Mouse (Mus musculus): ENCODE measurements around the gene Rreb1. TPM values are rescaled to one million over a fixed set of nuclear protein-coding genes. Genes with fewer than 3 reads are reported as not detected.

Gene Rreb1
- polyA plus RNA-seq, 1 experiment: 31.5 TPM

DNA sequence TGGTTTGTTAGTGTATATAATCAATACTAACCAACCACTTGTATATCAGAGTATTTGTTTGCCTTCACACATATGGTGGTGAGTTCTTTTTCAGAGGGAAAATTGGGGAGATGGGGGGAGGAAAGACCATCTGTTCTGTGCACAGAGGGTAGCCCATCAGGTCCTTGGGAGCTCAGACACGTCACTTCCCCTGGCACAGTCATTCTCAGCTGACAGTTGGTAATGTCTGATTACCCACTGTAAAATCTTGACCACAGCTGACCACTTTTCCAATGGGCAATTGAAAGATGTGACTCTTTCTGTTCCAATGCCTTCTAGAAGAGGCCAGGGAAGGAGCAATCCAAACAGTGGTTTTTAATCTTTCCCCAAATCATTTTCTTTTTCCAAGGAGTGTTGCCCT, 101.8 kb downstream of the Rreb1 start:
- TF ChIP-seq EP300 (IDR thresholded peaks at IDR 0.05; ENCODE audit: insufficient read depth, low read depth, low read length) (no peak), POLR2A (IDR thresholded peaks at IDR 0.05; ENCODE audit: insufficient read depth, low read length) (no peak), CTCF (IDR thresholded peaks at IDR 0.05; ENCODE audit: low read depth, low read length) (no peak)
- Histone ChIP-seq H3K36me3 (ENCODE audit: control insufficient read depth, insufficient read depth, low read length, poor library complexity, severe bottlenecking) (no peaks in the 10 kb centered on the region), H3K27ac (ENCODE audit: insufficient read depth, low read length) (no peak overlapping the region), H3K4me1 (ENCODE audit: control insufficient read depth, insufficient read depth, low read length) (peaks cover 1% of the 10 kb centered on the region), H3K9me3 (replicated peaks; ENCODE audit: control insufficient read depth, insufficient read depth, low read length, poor library complexity, severe bottlenecking) (no peaks in the 10 kb centered on the region), H3K27me3 (ENCODE audit: control insufficient read depth, insufficient read depth, low read length, poor library complexity, severe bottlenecking) (no peaks in the 10 kb centered on the region), H3K9ac (ENCODE audit: low read depth, poor library complexity, severe bottlenecking) (no peak overlapping the region), H3K4me3 (ENCODE audit: low read depth, low read length) (no peak overlapping the region)

GRCm38 (mm10) chr13:37880581-37881130, 102.5 kb downstream of the Rreb1 start:
- Histone ChIP-seq H3K27ac (ENCODE audit: insufficient read depth, low read length) (no peak overlapping the region), H3K9ac (ENCODE audit: low read depth, poor library complexity, severe bottlenecking) (no peak overlapping the region), H3K36me3 (ENCODE audit: control insufficient read depth, insufficient read depth, low read length, poor library complexity, severe bottlenecking) (no peaks in the 10 kb centered on the region), H3K9me3 (replicated peaks; ENCODE audit: control insufficient read depth, insufficient read depth, low read length, poor library complexity, severe bottlenecking) (no peaks in the 10 kb centered on the region), H3K27me3 (ENCODE audit: control insufficient read depth, insufficient read depth, low read length, poor library complexity, severe bottlenecking) (no peaks in the 10 kb centered on the region), H3K4me1 (ENCODE audit: control insufficient read depth, insufficient read depth, low read length) (peaks cover 1% of the 10 kb centered on the region), H3K4me3 (ENCODE audit: low read depth, low read length) (no peak overlapping the region)
- TF ChIP-seq CTCF (IDR thresholded peaks at IDR 0.05; ENCODE audit: low read depth, low read length) (no peak), POLR2A (IDR thresholded peaks at IDR 0.05; ENCODE audit: insufficient read depth, low read length) (no peak), EP300 (IDR thresholded peaks at IDR 0.05; ENCODE audit: insufficient read depth, low read depth, low read length) (no peak)

GRCm38 (mm10) chr13:37882521-37882920, 104.3 kb downstream of the Rreb1 start:
- Histone ChIP-seq H3K4me3 (ENCODE audit: low read depth, low read length) (no peak overlapping the region), H3K9me3 (replicated peaks; ENCODE audit: control insufficient read depth, insufficient read depth, low read length, poor library complexity, severe bottlenecking) (no peaks in the 10 kb centered on the region), H3K27ac (ENCODE audit: insufficient read depth, low read length) (no peak overlapping the region), H3K9ac (ENCODE audit: low read depth, poor library complexity, severe bottlenecking) (no peak overlapping the region), H3K4me1 (ENCODE audit: control insufficient read depth, insufficient read depth, low read length) (peaks cover 1% of the 10 kb centered on the region), H3K27me3 (ENCODE audit: control insufficient read depth, insufficient read depth, low read length, poor library complexity, severe bottlenecking) (no peaks in the 10 kb centered on the region), H3K36me3 (ENCODE audit: control insufficient read depth, insufficient read depth, low read length, poor library complexity, severe bottlenecking) (no peaks in the 10 kb centered on the region)
- no peak for TF ChIP-seq POLR2A (IDR thresholded peaks at IDR 0.05; ENCODE audit: insufficient read depth, low read length)
- no peak for TF ChIP-seq CTCF (IDR thresholded peaks at IDR 0.05; ENCODE audit: low read depth, low read length)
- TF ChIP-seq EP300 (IDR thresholded peaks at IDR 0.05; ENCODE audit: insufficient read depth, low read depth, low read length): no peak

GRCm38 (mm10) chr13:37883008-37883407, 104.8 kb downstream of the Rreb1 start:
- Histone ChIP-seq H3K4me3 (ENCODE audit: low read depth, low read length) (no peak overlapping the region), H3K27me3 (ENCODE audit: control insufficient read depth, insufficient read depth, low read length, poor library complexity, severe bottlenecking) (no peaks in the 10 kb centered on the region), H3K4me1 (ENCODE audit: control insufficient read depth, insufficient read depth, low read length) (peaks cover 1% of the 10 kb centered on the region), H3K9ac (ENCODE audit: low read depth, poor library complexity, severe bottlenecking) (no peak overlapping the region), H3K36me3 (ENCODE audit: control insufficient read depth, insufficient read depth, low read length, poor library complexity, severe bottlenecking) (no peaks in the 10 kb centered on the region), H3K27ac (ENCODE audit: insufficient read depth, low read length) (no peak overlapping the region), H3K9me3 (replicated peaks; ENCODE audit: control insufficient read depth, insufficient read depth, low read length, poor library complexity, severe bottlenecking) (no peaks in the 10 kb centered on the region)
- TF ChIP-seq CTCF (IDR thresholded peaks at IDR 0.05; ENCODE audit: low read depth, low read length) (no peak), POLR2A (IDR thresholded peaks at IDR 0.05; ENCODE audit: insufficient read depth, low read length) (no peak), EP300 (IDR thresholded peaks at IDR 0.05; ENCODE audit: insufficient read depth, low read depth, low read length) (no peak)

DNA sequence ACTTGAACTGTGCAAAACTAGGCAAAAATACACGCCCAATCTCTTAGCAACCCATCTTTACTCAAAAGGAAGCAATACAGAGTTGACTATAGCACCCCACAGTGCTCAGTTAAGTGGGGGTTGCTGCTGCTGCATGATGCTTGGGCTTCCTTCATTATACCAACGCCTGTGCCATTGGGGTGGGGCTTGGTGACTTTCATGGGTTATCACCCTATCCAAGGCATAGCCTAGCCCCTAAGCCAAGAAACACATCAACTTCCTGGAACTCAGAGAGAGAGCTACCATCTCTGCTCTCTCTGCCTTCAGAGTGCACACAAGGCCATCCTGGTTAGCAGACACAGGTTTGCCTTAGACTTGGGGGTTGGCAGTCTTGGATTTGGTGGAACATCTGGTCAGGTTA, 107.2 kb downstream of the Rreb1 start:
- Histone ChIP-seq H3K36me3 (ENCODE audit: control insufficient read depth, insufficient read depth, low read length, poor library complexity, severe bottlenecking) (no peaks in the 10 kb centered on the region; the same call in 1 of the 2 replicates), H3K4me3 (ENCODE audit: low read depth, low read length) (no peak overlapping the region), H3K27ac (ENCODE audit: insufficient read depth, low read length) (no peak overlapping the region), H3K4me1 (ENCODE audit: control insufficient read depth, insufficient read depth, low read length) (no peaks in the 10 kb centered on the region), H3K9me3 (replicated peaks; ENCODE audit: control insufficient read depth, insufficient read depth, low read length, poor library complexity, severe bottlenecking) (no peaks in the 10 kb centered on the region), H3K9ac (ENCODE audit: low read depth, poor library complexity, severe bottlenecking) (no peak overlapping the region), H3K27me3 (ENCODE audit: control insufficient read depth, insufficient read depth, low read length, poor library complexity, severe bottlenecking) (no peaks in the 10 kb centered on the region)
- no peak for TF ChIP-seq EP300 (IDR thresholded peaks at IDR 0.05; ENCODE audit: insufficient read depth, low read depth, low read length)
- no peak for TF ChIP-seq POLR2A (IDR thresholded peaks at IDR 0.05; ENCODE audit: insufficient read depth, low read length)
- no peak for TF ChIP-seq CTCF (IDR thresholded peaks at IDR 0.05; ENCODE audit: low read depth, low read length)

DNA sequence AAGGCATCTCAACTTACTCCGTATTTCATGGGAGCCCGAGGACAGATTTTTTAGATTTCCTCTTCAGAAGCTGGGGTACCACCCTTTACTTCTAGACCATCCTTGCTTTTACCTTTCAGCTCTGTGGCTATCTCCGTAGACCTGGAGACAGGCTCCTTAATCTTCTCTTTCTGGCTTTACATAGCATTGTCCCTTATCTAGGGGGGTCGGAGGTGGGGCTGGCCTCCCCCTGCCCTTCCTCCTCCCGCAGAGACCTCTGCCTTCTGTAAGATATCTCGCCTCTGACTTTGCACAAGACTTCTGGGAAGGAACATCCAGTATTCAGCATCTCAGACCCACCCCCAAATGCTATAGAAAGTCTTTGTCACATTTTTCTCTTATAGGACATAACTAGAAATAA, 107.8 kb downstream of the Rreb1 start:
- Histone ChIP-seq H3K4me1 (ENCODE audit: control insufficient read depth, insufficient read depth, low read length) (no peaks in the 10 kb centered on the region), H3K27me3 (ENCODE audit: control insufficient read depth, insufficient read depth, low read length, poor library complexity, severe bottlenecking) (no peaks in the 10 kb centered on the region), H3K9ac (ENCODE audit: low read depth, poor library complexity, severe bottlenecking) (no peak overlapping the region), H3K36me3 (ENCODE audit: control insufficient read depth, insufficient read depth, low read length, poor library complexity, severe bottlenecking) (no peaks in the 10 kb centered on the region; the same call in 1 of the 2 replicates), H3K9me3 (replicated peaks; ENCODE audit: control insufficient read depth, insufficient read depth, low read length, poor library complexity, severe bottlenecking) (no peaks in the 10 kb centered on the region), H3K27ac (ENCODE audit: insufficient read depth, low read length) (no peak overlapping the region), H3K4me3 (ENCODE audit: low read depth, low read length) (no peak overlapping the region)
- TF ChIP-seq POLR2A (IDR thresholded peaks at IDR 0.05; ENCODE audit: insufficient read depth, low read length) (no peak), EP300 (IDR thresholded peaks at IDR 0.05; ENCODE audit: insufficient read depth, low read depth, low read length) (no peak), CTCF (IDR thresholded peaks at IDR 0.05; ENCODE audit: low read depth, low read length) (no peak)

All from ES-Bruce4 (cell line).